Mouse (Mus musculus) E14TG2a.4 (cell line): ENCODE measurements around the gene Mansc4.

Source experiments
- H3K27me3 ChIP-seq: 2 replicates; pipeline ENCODE4 v1.6.1; 2014; ENCODE audit warnings: low read length, control low read depth; ENCODE audit not compliant: insufficient read depth
- H3K36me3 ChIP-seq: 2 replicates; pipeline ENCODE4 v1.6.1; 2014; ENCODE audit warnings: low read length, control low read depth; ENCODE audit not compliant: insufficient read depth
- H3K4me1 ChIP-seq: replicated peaks from 2 replicates; pipeline ENCODE4 v1.6.1; 2014; ENCODE audit warnings: low read depth, low read length, control low read depth
- H3K4me3 ChIP-seq: replicated peaks from 2 replicates; pipeline ENCODE4 v1.5.1; 2014; ENCODE audit warnings: mild to moderate bottlenecking, low read length
- H3K9me3 ChIP-seq: 2 replicates; pipeline ENCODE4 v1.6.1; 2014; ENCODE audit warnings: low read length, control low read depth
- CTCF ChIP-seq: conservative IDR thresholded peaks from 2 replicates; pipeline ENCODE4 v1.5.1; 2014; ENCODE audit warnings: low read length
- NANOG ChIP-seq: IDR thresholded peaks from 2 replicates; pipeline ENCODE4 v1.6.1; 2014; ENCODE audit warnings: borderline replicate concordance, low read length, mixed read lengths
- POU5F1 ChIP-seq: IDR thresholded peaks from 2 replicates; pipeline ENCODE4 v1.6.1; 2014; ENCODE audit warnings: low read length, borderline replicate concordance

Mansc4 gene

DNA sequence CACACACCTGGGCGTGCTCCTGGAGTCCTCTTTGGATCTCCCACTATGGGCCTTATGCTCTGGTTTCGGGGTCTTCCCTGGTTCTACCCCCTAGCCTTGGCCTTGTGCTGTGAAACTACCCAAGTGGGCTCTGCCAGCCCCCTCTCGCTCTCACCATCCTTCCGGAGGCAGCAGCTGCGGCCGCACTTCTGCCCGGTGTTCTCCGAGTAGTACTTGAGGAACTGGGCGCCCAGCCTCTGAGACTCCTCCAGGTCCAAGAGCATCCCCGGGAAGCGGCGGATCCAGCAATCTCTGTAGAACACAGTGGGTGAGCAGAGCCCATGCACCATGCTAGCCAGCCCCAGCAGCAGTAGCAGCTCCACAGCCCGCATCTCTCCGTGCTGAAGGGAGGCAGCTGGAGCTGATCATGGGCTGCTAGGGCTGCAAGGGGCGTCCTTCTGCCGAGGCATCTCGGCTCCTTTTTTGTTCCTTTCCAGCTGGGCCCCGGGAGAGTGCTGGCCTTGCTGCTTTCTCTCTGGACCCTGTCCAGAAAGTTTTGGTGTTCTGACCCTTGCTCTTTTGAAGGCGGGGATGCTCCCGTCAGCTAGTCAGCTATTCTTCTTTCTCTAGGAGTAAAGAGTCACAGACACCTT, at the start of gene Mansc4:
Gene Mansc4, minus strand, starts transcription at position 439 of the 632 bp plus-strand sequence.
- TF ChIP-seq CTCF (no peak), NANOG (no peak), POU5F1 (no peak)
- peaks cover 68% of the 10 kb centered on the region for H3K4me1 ChIP-seq

DNA sequence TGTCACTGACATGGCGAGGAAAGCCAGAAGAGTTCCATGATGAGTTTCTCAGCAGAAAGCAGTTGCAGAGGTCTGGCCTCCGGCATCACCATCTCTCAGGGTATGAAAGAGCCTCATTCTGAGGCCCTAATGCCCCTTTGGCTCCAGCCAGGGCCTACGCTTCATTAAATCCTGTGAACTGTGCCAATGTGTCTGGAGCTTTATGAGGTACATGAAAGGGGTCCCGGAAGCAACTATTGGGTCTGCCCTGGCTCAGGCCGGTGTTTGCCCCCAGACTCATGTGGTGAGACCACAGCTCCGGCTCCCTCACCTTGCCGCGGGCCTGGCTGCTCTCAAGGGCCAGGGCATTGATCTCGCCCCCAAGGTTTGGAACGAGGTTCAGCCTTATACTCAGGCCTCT, 40.4 kb upstream of the Mansc4 start:
- Histone ChIP-seq H3K9me3 (peaks cover 8% of the 10 kb centered on the region), H3K36me3 (no peaks in the 10 kb centered on the region), H3K4me3 (no peak overlapping the region), H3K27me3 (no peaks in the 10 kb centered on the region), H3K4me1 (no peaks in the 10 kb centered on the region)
- TF ChIP-seq NANOG (no peak), POU5F1 (no peak), CTCF (no peak)

More for the DNA sequence above, at the start of gene Mansc4:
- Histone ChIP-seq H3K4me3 (peak within 1 kb of the TSS; percentile 67), H3K36me3 (no peaks in the 10 kb centered on the region), H3K27me3 (peaks cover 3% of the 10 kb centered on the region; the same call in 1 of the 2 replicates), H3K9me3 (no peaks in the 10 kb centered on the region)

DNA sequence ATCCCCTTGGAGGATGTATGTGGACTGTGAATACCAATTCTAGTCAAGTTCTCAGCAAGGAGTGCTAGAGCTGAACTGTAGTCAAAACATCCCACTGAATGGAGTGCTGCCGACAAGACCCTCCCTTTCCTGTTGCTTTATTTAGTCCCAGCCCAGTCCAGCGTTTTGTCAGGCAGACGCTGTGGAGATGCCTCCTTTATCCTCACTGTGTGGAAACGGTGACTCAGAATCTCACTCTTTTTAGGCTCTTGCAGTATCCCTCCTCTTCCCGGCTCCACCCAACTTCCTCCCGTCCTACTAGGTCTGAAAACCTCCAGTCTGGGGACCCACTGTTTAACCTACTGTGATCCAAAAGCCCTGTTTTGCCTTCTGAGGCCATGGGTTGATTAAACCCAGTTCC, 34.5 kb upstream of the Mansc4 start:
- Histone ChIP-seq H3K27me3 (no peaks in the 10 kb centered on the region), H3K4me1 (no peaks in the 10 kb centered on the region), H3K9me3 (no peaks in the 10 kb centered on the region), H3K4me3 (no peak overlapping the region), H3K36me3 (no peaks in the 10 kb centered on the region)
- TF ChIP-seq POU5F1 (no peak), NANOG (no peak), CTCF (no peak)

DNA sequence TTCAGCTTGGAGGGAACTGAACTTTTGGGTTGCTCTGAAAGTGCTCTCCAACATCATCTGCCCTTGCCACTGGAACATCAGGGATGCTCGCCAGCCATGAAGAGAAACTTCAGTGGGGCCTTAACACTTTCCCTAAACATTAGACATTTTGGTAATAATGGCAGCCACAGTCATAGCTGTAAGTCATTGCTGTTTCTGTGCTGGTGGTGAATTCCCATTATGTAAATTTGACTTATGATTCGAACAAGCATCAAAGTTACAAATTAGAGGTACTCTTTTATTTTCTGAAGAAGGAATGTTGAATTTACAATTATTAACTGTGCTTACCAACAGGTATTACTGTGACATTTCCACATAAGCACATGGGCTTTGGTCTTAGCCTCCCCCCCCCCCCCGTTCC, 31.4 kb upstream of the Mansc4 start:
- Histone ChIP-seq H3K36me3 (no peaks in the 10 kb centered on the region), H3K4me3 (no peak overlapping the region), H3K9me3 (no peaks in the 10 kb centered on the region), H3K27me3 (no peaks in the 10 kb centered on the region), H3K4me1 (peaks cover 14% of the 10 kb centered on the region)
- TF ChIP-seq NANOG (no peak), CTCF (no peak), POU5F1 (no peak)

DNA sequence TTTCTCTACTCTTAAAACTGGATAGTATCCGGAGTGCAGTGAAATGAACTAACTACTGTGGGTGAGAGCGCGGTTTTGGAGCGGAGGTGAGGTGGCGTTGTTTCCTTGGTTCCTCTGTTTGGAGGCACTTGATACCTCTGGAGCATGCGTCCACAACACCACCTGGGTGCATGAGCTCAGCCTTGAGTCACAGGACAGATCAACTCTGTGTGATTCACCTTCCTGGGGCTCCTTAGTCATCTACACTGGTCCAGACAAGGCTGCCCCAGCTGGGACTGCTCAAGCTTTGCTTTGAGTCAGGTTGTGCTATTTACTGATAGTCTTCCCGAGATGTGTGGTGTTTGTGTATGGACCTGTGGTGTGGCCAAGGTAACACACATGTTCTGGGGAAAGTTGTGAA, 30.9 kb upstream of the Mansc4 start:
- Histone ChIP-seq H3K9me3 (no peaks in the 10 kb centered on the region), H3K4me3 (no peak overlapping the region), H3K27me3 (no peaks in the 10 kb centered on the region), H3K36me3 (no peaks in the 10 kb centered on the region), H3K4me1 (peaks cover 14% of the 10 kb centered on the region)
- TF ChIP-seq POU5F1: no peak

DNA sequence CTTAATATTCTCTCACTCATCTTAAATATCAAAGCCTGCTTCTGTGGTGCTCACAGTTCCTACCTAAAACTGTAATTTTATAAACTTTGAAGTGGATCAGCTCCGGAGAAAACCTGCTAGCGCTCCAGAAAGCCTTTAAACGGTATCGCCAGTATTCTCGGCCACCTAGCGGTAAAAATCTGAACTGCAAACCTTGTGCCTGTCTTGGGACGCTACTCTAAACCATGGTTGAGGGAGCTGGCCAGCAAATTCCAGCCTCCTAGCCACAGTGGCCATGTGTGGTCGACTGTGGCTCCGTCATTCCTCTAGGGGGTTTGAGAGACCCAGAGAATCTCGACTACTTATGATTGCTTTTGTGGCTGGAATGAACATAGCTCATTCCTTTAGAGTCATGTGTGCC, 29.7 kb upstream of the Mansc4 start:
- TF ChIP-seq CTCF (peak; percentile 79), NANOG (no peak), POU5F1 (no peak)
- peaks cover 14% of the 10 kb centered on the region for H3K4me1 ChIP-seq
- no peaks in the 10 kb centered on the region for H3K27me3 ChIP-seq

DNA sequence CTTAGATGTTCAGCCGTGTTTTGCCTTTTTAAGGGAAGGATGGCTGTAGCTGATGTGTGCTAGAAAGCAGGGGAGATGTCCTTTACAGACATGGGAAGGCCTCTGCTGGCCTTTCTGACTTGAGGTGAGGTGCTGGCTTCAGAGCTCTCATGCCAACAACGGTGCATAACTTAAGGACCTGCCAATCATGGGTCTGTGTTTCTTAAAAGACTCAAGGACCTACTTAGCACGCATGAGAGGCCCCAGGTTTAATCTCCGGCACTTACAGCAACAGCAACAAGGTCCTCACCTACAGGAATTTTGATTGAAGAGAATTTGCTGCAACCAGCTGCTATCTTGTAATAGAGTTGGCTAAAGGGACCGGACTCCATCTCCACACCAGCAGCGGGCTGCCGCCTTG, 22.5 kb upstream of the Mansc4 start:
- peaks cover 28% of the 10 kb centered on the region for H3K4me1 ChIP-seq
- no peak overlapping the region for H3K4me3 ChIP-seq
- H3K36me3 ChIP-seq: peaks cover 54% of the 10 kb centered on the region
- H3K27me3 ChIP-seq: no peaks in the 10 kb centered on the region
- H3K9me3 ChIP-seq: no peaks in the 10 kb centered on the region
- no peak for TF ChIP-seq NANOG

More for the DNA sequence above, 29.7 kb upstream of the Mansc4 start:
- Histone ChIP-seq H3K36me3 (peaks cover 6% of the 10 kb centered on the region; the same call in 1 of the 2 replicates), H3K9me3 (no peaks in the 10 kb centered on the region), H3K4me3 (no peak overlapping the region)

DNA sequence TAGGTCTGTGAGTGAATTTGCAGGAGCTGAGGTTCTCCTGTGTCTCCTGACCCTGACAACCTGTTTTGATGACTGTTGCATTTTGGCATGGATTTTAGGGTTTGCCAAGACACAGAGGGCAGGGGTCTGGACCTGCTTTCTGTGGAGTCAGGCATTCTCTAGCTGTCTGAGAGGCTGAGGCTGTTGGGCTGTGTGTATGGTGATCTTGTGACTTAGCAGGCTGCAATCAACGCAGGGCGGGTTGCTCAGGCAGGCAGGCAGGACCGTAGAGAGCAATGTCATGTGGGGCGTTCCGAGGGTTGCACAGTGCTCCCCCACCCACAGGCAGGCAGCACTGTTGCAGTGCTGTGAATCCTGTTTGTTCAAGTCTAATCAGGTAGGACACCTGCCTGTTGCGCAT, 19.9 kb upstream of the Mansc4 start:
- Histone ChIP-seq H3K27me3 (no peaks in the 10 kb centered on the region), H3K9me3 (no peaks in the 10 kb centered on the region), H3K36me3 (peaks cover 68% of the 10 kb centered on the region), H3K4me3 (no peak overlapping the region), H3K4me1 (peaks cover 25% of the 10 kb centered on the region)
- no peak for TF ChIP-seq NANOG
- TF ChIP-seq CTCF: no peak
- no peak for TF ChIP-seq POU5F1

DNA sequence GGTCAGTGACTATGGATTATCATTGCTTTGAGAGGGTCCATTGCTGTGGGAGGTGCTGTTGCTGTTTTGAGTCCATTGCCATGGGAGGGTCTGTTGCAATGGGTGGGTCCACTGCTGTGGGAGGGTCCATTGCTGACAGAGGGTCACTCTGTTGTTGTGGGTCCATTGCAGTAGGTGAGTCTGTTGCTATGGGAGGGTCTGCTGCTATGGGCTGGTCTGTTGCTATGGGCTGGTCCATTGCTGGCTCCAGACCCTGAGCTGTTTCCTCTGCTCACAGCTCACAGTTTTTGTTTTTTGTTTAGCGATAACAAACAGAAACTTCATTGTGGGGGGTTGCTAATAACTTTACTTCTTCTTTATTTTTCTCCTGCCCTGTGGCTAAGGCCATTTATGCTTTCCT, 18.7 kb upstream of the Mansc4 start:
- peaks cover 76% of the 10 kb centered on the region for H3K36me3 ChIP-seq
- TF ChIP-seq POU5F1: no peak
- TF ChIP-seq NANOG: no peak
- TF ChIP-seq CTCF: no peak
- no peaks in the 10 kb centered on the region for H3K27me3 ChIP-seq
- H3K4me1 ChIP-seq: peaks cover 37% of the 10 kb centered on the region
- H3K4me3 ChIP-seq: no peak overlapping the region
- H3K9me3 ChIP-seq: no peaks in the 10 kb centered on the region
